Mouse (Mus musculus) pancreas, adult 10 weeks (tissue): ENCODE data around the gene Serpini1. TPM values are rescaled to one million over a fixed set of nuclear protein-coding genes. Genes with fewer than 3 reads are reported as not detected.

ENCODE experiments used
- polyA plus RNA-seq: library from polyadenylated mRNA; stranded (reverse); fragments of 350-450 nt; fragmentation: Illumina TruSeq; extraction: RNeasy Lipid Tissue Mini Kit (QIAGEN cat#74804); gene quantifications from one replicate; pipeline ENCODE4 v1.2.3, GENCODE M21; 2015; ENCODE audit warnings: low read depth, low replicate concordance; ENCODE audit not compliant: insufficient read depth

Gene Serpini1
- 3.5 TPM for polyA plus RNA-seq

DNA sequence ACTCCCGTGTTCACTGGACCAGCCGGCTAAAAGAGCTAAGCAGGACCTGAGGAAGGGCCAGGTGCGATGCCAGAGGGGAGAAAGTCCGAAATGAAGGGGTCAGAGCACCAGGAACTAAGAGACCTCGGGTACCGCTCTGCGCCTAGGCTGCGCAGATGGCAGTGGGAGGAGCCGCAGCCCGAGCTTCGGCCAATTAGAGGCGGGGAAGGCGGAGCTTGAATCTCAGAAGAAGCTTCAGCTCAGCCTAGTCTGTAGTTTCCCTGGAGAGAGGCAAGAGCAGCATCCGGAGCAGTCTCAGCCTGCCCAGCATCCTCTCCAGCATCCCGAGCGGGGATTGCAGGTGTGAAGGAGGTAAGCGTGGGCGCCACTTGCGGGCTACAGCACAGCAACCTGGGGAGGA lies at the start of gene Serpini1:
Serpini1 (plus strand) TSS at position 256 of the 400 bp plus-strand sequence.

DNA sequence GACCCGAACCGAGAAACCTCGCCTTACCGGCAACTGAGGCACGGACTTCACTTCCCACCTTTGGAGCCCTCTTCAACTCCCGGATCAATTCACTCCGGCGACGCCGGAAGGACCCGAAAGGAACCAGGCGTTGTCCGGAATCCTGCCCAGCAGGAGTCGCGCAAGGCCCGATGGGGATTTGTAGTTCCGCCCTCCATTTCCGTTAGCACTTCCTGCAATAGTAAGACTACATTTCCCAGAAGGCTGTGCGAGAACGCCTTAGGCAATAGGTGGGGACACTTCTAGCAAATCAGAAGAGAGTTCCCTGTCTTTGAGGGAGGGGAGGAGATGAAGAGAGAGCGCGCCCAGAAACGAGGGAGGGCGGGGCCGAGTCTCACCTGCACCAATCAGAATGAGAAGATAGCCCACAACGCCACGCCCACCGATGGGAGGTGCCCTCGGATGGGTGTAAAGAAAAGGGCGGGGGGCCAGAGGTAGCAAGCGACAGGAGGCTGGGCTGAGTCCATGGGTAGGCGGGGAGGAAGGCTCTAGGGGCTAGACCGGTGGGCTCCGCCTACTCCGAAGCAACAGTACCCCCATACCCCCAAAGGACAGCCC lies 554 bp upstream of the Serpini1 start, which contains the start of gene Pdcd10:
Pdcd10 (minus strand) TSS at position 162 of the 597 bp plus-strand sequence.

Other genes starting within 250 kb of the Serpini1 start
- 0.54 TPM for gene Wdr49, start 75.4 kb upstream of the Serpini1 start, polyA plus RNA-seq
- gene Pdcd10, start 691 bp upstream of the Serpini1 start, polyA plus RNA-seq: 9.0 TPM
- gene Gm29133, start 190.7 kb downstream of the Serpini1 start, polyA plus RNA-seq: not detected